8 mouse cellular contexts compared by ENCODE assay signal in the genomic region with DNA sequence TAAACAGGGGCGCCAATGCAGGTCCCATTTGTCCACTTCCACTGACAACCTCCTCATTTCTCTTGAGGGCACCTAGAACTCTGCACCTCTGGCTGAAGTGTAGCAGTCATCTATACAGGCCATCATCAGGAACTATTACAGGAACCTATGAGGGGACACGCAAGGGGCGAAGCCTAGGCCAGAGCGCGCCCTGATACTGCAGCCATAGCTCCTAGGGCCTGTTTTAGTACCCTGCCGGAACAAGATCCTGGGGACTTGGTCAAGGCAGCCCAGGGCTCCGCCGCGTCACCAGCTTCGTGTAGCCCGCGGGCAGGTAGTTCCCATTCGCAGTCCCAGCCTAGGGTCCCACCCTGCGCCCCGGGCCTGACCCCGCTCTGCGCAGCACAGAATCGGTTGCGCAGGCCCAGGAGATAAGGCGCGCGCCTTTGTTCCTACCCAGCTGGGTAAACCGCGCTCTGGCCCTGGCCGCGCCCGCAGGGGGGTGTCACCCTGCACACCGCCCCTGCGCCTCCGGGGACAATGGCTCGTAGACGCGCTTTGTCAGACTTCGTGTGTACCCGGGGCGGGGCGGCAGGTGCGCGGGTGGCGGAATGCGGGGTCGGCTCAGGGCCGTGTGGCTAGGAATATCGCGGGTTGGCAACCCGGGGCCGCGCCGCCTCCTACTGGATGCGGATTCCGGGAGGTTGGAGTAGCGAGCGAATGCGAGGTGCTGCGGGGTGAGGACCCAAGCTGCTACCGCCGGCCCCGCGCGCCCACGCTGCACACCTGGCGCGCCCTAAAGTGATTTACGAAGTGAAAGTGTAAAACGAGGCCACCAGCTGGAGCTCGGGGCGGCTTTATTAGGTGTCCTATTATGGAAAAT. TPM values are rescaled to one million over a fixed set of nuclear protein-coding genes. Genes with fewer than 3 reads are reported as not detected.
DNase-seq lines count a peak whose midpoint lies in the region; ATAC-seq and TF ChIP-seq lines count a peak whose summit lies in the region.

No protein-coding gene starts in this region.

- no peak overlapping the region for H3K27ac ChIP-seq in heart, postnatal 0 days (ENCODE audit: low read depth)
- no peak overlapping the region for H3K27ac ChIP-seq in brown adipose tissue, adult 24 weeks (replicated peaks; ENCODE audit: low read depth, low read length)
- H3K27ac ChIP-seq in hindbrain, embryonic 16.5 days (ENCODE audit: low read depth, low read length) = no peak overlapping the region
- H3K27ac ChIP-seq in midbrain, embryonic 13.5 days = no peak overlapping the region

- H3K4me2 ChIP-seq in heart, postnatal 0 days (ENCODE audit: low read depth, low read length) = peak overlapping the region; percentile 64
- peak overlapping the region; percentile 50 for H3K4me2 ChIP-seq in hindbrain, embryonic 16.5 days (ENCODE audit: low read length)
- H3K4me2 ChIP-seq in midbrain, embryonic 13.5 days (replicated peaks) = peak overlapping the region; percentile 54

- WGBS in heart, postnatal 0 days = 4% methylated on average over 67 of the region's 67 CpGs
- 2% methylated on average over 67 of the region's 67 CpGs for WGBS in hindbrain, embryonic 16.5 days
- WGBS in midbrain, embryonic 13.5 days = 2% methylated on average over 67 of the region's 67 CpGs

- peak overlapping the region; percentile 0; the same call in 1 of the 2 replicates for H3K9ac ChIP-seq in heart, postnatal 0 days (replicated peaks; ENCODE audit: low read depth, low read length)
- 0 out of 2 replicates have a peak overlapping the region, but pooled peaks have one; percentile 0 for H3K9ac ChIP-seq in hindbrain, embryonic 16.5 days (ENCODE audit: low read depth, low read length)
- no peak overlapping the region for H3K9ac ChIP-seq in midbrain, embryonic 13.5 days (replicated peaks)

- peaks cover 6% of the 10 kb centered on the region; the same call in 1 of the 2 replicates for H3K4me1 ChIP-seq in heart, postnatal 0 days (ENCODE audit: control insufficient read depth, insufficient read depth)
- no peaks in the 10 kb centered on the region for H3K4me1 ChIP-seq in brown adipose tissue, adult 24 weeks (ENCODE audit: control insufficient read depth, insufficient read depth, insufficient read length, low read length)
- peaks cover 5% of the 10 kb centered on the region for H3K4me1 ChIP-seq in hindbrain, embryonic 16.5 days (ENCODE audit: control insufficient read depth, insufficient read depth, low read depth, low read length)
- peaks cover 12% of the 10 kb centered on the region for H3K4me1 ChIP-seq in midbrain, embryonic 13.5 days (replicated peaks)

- TF ChIP-seq EP300 in heart, postnatal 0 days (IDR thresholded peaks at IDR 0.05; ENCODE audit: low read depth) = no peak

- ATAC-seq in heart, postnatal 0 days (ENCODE audit: insufficient read depth, low read depth) = no peak
- ATAC-seq in hindbrain, embryonic 16.5 days = no peak
- peak; percentile 63 for ATAC-seq in midbrain, embryonic 13.5 days

- TF ChIP-seq CTCF in heart, postnatal 0 days (IDR thresholded peaks at IDR 0.05; ENCODE audit: low read depth) = no peak

- H3K36me3 ChIP-seq in heart, postnatal 0 days (replicated peaks; ENCODE audit: control insufficient read depth, insufficient read depth, low read length) = no peaks in the 10 kb centered on the region
- H3K36me3 ChIP-seq in hindbrain, embryonic 16.5 days (ENCODE audit: control insufficient read depth, insufficient read depth, low read length) = no peaks in the 10 kb centered on the region
- H3K36me3 ChIP-seq in midbrain, embryonic 13.5 days = no peaks in the 10 kb centered on the region

- no peaks in the 10 kb centered on the region for H3K9me3 ChIP-seq in heart, postnatal 0 days (replicated peaks; ENCODE audit: control insufficient read depth, low read length)
- no peaks in the 10 kb centered on the region for H3K9me3 ChIP-seq in hindbrain, embryonic 16.5 days (ENCODE audit: control insufficient read depth, low read length)
- H3K9me3 ChIP-seq in midbrain, embryonic 13.5 days = no peaks in the 10 kb centered on the region

- H3K27me3 ChIP-seq in heart, postnatal 0 days (ENCODE audit: control insufficient read depth, insufficient read depth, low read length) = peaks cover 65% of the 10 kb centered on the region
- H3K27me3 ChIP-seq in hindbrain, embryonic 16.5 days (replicated peaks; ENCODE audit: control insufficient read depth, insufficient read depth, low read length) = peaks cover 50% of the 10 kb centered on the region
- H3K27me3 ChIP-seq in midbrain, embryonic 13.5 days = peaks cover 76% of the 10 kb centered on the region

- no peak for DNase-seq in heart, postnatal 0 days (ENCODE audit: low spot score)
- no peak for DNase-seq in heart, adult 11 months
- DNase-seq in right cerebral cortex, adult 18-20 months = no peak
- no peak for DNase-seq in urinary bladder, adult 2 months (ENCODE audit: low spot score)
- DNase-seq in urinary bladder, postnatal 36 days (ENCODE audit: low spot score in 2 of 2) = no peak

- peak overlapping the region; percentile 50 for H3K4me3 ChIP-seq in heart, postnatal 0 days (ENCODE audit: low read depth, low read length)
- H3K4me3 ChIP-seq in brown adipose tissue, adult 24 weeks (ENCODE audit: insufficient read depth, low read depth, low read length) = peak overlapping the region; percentile 38; the same call in 1 of the 2 replicates
- H3K4me3 ChIP-seq in hindbrain, embryonic 16.5 days (ENCODE audit: low read length) = peak overlapping the region; percentile 34
- H3K4me3 ChIP-seq in midbrain, embryonic 13.5 days (replicated peaks) = peak overlapping the region; percentile 32

RNA-seq across cellular contexts. Expression of gene Mnx1, which starts 10.6 kb away (rescaled TPM):
- not detected in 2 replicates for total RNA-seq in heart, postnatal 0 days (2014; rRNA removed; ENCODE audit: low replicate concordance)
- not detected in 2 replicates for polyA plus RNA-seq in heart, postnatal 0 days (2015; fragmentation: Nextera tagmentation; extraction: Ambion mirVana)
- not detected in 2 replicates for polyA plus RNA-seq in brown adipose tissue, adult 24 weeks (2012; ENCODE audit: insufficient read depth, insufficient read length, missing spikeins)
- polyA plus RNA-seq in hindbrain, embryonic 16.5 days (2015; fragmentation: Nextera tagmentation; extraction: Ambion mirVana) = 0.25 TPM in 1 of 2 replicates, not detected in the other
- not detected in 2 replicates for polyA plus RNA-seq in midbrain, embryonic 13.5 days (2015; fragmentation: Nextera tagmentation; extraction: Ambion mirVana)
- polyA plus RNA-seq in urinary bladder, adult 2 months (2012; rRNA removed) = not detected in 2 replicates

RNA-seq across cellular contexts. Expression of gene Nom1, which starts 33.3 kb away (rescaled TPM):
- total RNA-seq in heart, postnatal 0 days (2014; rRNA removed; ENCODE audit: low replicate concordance) = 3.0 and 19.9 TPM in 2 replicates
- polyA plus RNA-seq in heart, postnatal 0 days (2015; fragmentation: Nextera tagmentation; extraction: Ambion mirVana) = 11.0 and 12.4 TPM in 2 replicates
- polyA plus RNA-seq in brown adipose tissue, adult 24 weeks (2012; ENCODE audit: insufficient read depth, insufficient read length, missing spikeins) = 4.0 and 11.7 TPM in 2 replicates
- polyA plus RNA-seq in hindbrain, embryonic 16.5 days (2015; fragmentation: Nextera tagmentation; extraction: Ambion mirVana) = 18.2 and 18.9 TPM in 2 replicates
- polyA plus RNA-seq in midbrain, embryonic 13.5 days (2015; fragmentation: Nextera tagmentation; extraction: Ambion mirVana) = 19.2 and 20.8 TPM in 2 replicates
- polyA plus RNA-seq in urinary bladder, adult 2 months (2012; rRNA removed) = 21.1 and 22.9 TPM in 2 replicates
